Mouse (Mus musculus): ENCODE results near the gene Fam160a1.

Fam160a1 gene

GRCm38 (mm10) chr3:85677133-85677532 is 140.0 kb downstream of the Fam160a1 start:
- DNase-seq, result no peak

- no peak for DNase-seq
These were observed 147.2 kb downstream of the Fam160a1 start for GRCm38 (mm10) chr3:85669844-85670243.

GRCm38 (mm10) chr3:85667683-85668082 is 149.4 kb downstream of the Fam160a1 start:
- no peak for DNase-seq

GRCm38 (mm10) chr3:85666736-85667135 is 150.4 kb downstream of the Fam160a1 start:
- DNase-seq, result no peak

GRCm38 (mm10) chr3:85666166-85666565 is 150.9 kb downstream of the Fam160a1 start:
- no peak for DNase-seq

GRCm38 (mm10) chr3:85664591-85665171 is 152.4 kb downstream of the Fam160a1 start:
- DNase-seq, result no peak

- DNase-seq, result no peak
These were observed 153.3 kb downstream of the Fam160a1 start for GRCm38 (mm10) chr3:85663826-85664225.

- no peak for DNase-seq
These were observed 154.9 kb downstream of the Fam160a1 start for GRCm38 (mm10) chr3:85661926-85662813.

- no peak for DNase-seq
These were observed 157.4 kb downstream of the Fam160a1 start for GRCm38 (mm10) chr3:85659681-85660080.

GRCm38 (mm10) chr3:85655538-85655937 is 161.6 kb downstream of the Fam160a1 start:
- DNase-seq, result no peak

- no peak for DNase-seq
These were observed 164.1 kb downstream of the Fam160a1 start for GRCm38 (mm10) chr3:85652727-85653665.

- DNase-seq, result no peak
These were observed 167.9 kb downstream of the Fam160a1 start for GRCm38 (mm10) chr3:85649176-85649575.

- no peak for DNase-seq
These were observed 171.5 kb downstream of the Fam160a1 start for GRCm38 (mm10) chr3:85645517-85646004.

GRCm38 (mm10) chr3:85644814-85645213 is 172.3 kb downstream of the Fam160a1 start:
- DNase-seq, result no peak

- DNase-seq, result no peak
These were observed 175.3 kb downstream of the Fam160a1 start for GRCm38 (mm10) chr3:85641751-85642150.

- DNase-seq, result no peak
These were observed 180.2 kb downstream of the Fam160a1 start for GRCm38 (mm10) chr3:85636716-85637447.

GRCm38 (mm10) chr3:85635591-85635990 is 181.5 kb downstream of the Fam160a1 start:
- DNase-seq, result no peak

- DNase-seq, result no peak
These were observed 182.0 kb downstream of the Fam160a1 start for GRCm38 (mm10) chr3:85635126-85635419.

- no peak for DNase-seq
These were observed 182.5 kb downstream of the Fam160a1 start for GRCm38 (mm10) chr3:85634389-85635125.

GRCm38 (mm10) chr3:85633733-85634132 is 183.4 kb downstream of the Fam160a1 start:
- no peak for DNase-seq

- no peak for DNase-seq
These were observed 187.1 kb downstream of the Fam160a1 start for GRCm38 (mm10) chr3:85629895-85630510.
